Mouse (Mus musculus) left cerebral cortex, postnatal 25 days (tissue): ENCODE measurements around the gene Phlda3. TPM values are rescaled to one million over a fixed set of nuclear protein-coding genes. Genes with fewer than 3 reads are reported as not detected.
A peak's percentile ranks its signal among the peaks of the same experiment; 100 is the strongest.

ENCODE experiments used
- DNase-seq, 2 experiments: peaks; one replicate each; pipeline ENCODE4 v3.0.0; 2022; ENCODE audit warnings: low spot score in 2 of 2, mixed read lengths in 1 of 2
- intact Hi-C: fragments of 180-260 bp; cut with DNase I; formaldehyde crosslinking; loops from one replicate; pipeline ENCODE4 v1.15.1; 2025
- total RNA-seq, 2 experiments: library from RNA; stranded (reverse); gene quantifications; 2 replicates each; pipeline ENCODE4 v1.2.3; 2021

Phlda3 gene
- total RNA-seq, 2 experiments from 2014 or later: 20.0 to 20.3 TPM

- DNase-seq: no peak
- intact Hi-C loops: no loop called here
These were observed 10.0 kb upstream of the Phlda3 start for GRCm38 (mm10) chr1:135755913-135756312.

GRCm38 (mm10) chr1:135757287-135757686, 8.6 kb upstream of the Phlda3 start:
- peak in 1 of 2 experiments; percentile 55 for DNase-seq
- intact Hi-C loops: no loop called here

GRCm38 (mm10) chr1:135759685-135760084, 6.2 kb upstream of the Phlda3 start:
- no peak for DNase-seq
- intact Hi-C loops: no loop called here

- intact Hi-C loops: no loop called here
These were observed 5.7 kb upstream of the Phlda3 start for GRCm38 (mm10) chr1:135760216-135760615.

GRCm38 (mm10) chr1:135761728-135762127, 4.2 kb upstream of the Phlda3 start:
- intact Hi-C loops: no loop called here
- DNase-seq: no peak

More at GRCm38 (mm10) chr1:135760216-135760615, 5.7 kb upstream of the Phlda3 start:
- DNase-seq: no peak

GRCm38 (mm10) chr1:135763503-135764205, 2.3 kb upstream of the Phlda3 start:
- DNase-seq: no peak
- intact Hi-C loops: no loop called here

GRCm38 (mm10) chr1:135764206-135764528, 1.8 kb upstream of the Phlda3 start:
- intact Hi-C loops: no loop called here
- no peak for DNase-seq

GRCm38 (mm10) chr1:135766592-135767306, 830 bp downstream of the Phlda3 start:
- intact Hi-C loops: no loop called here
- DNase-seq: no peak

- DNase-seq: no peak
- intact Hi-C loops: no loop called here
These were observed 1.5 kb downstream of the Phlda3 start for GRCm38 (mm10) chr1:135767324-135767890.

GRCm38 (mm10) chr1:135768400-135768799, 2.5 kb downstream of the Phlda3 start:
- intact Hi-C loops: no loop called here
- DNase-seq: no peak

GRCm38 (mm10) chr1:135770237-135770636, 4.3 kb downstream of the Phlda3 start:
- intact Hi-C loops: no loop called here

GRCm38 (mm10) chr1:135770896-135771572, 5.1 kb downstream of the Phlda3 start:
- intact Hi-C loops: no loop called here
- DNase-seq: no peak

More at GRCm38 (mm10) chr1:135770237-135770636, 4.3 kb downstream of the Phlda3 start:
- DNase-seq: no peak

GRCm38 (mm10) chr1:135771573-135771970, 5.7 kb downstream of the Phlda3 start:
- intact Hi-C loops: no loop called here

GRCm38 (mm10) chr1:135776596-135776995, 10.7 kb downstream of the Phlda3 start:
- DNase-seq: no peak
- intact Hi-C loops: no loop called here

More at GRCm38 (mm10) chr1:135771573-135771970, 5.7 kb downstream of the Phlda3 start:
- DNase-seq: no peak

- intact Hi-C loops: no loop called here
- DNase-seq: no peak
These were observed 11.1 kb downstream of the Phlda3 start for GRCm38 (mm10) chr1:135777046-135777445.

GRCm38 (mm10) chr1:135778780-135779535, 13.0 kb downstream of the Phlda3 start, which contains the start of gene Tnni1:
Gene Tnni1, plus strand, starts transcription at chr1:135779434.
- peak in 1 of 2 experiments; percentile 43 for DNase-seq
- intact Hi-C loops: no loop called here

GRCm38 (mm10) chr1:135780649-135781048, 14.7 kb downstream of the Phlda3 start:
- intact Hi-C loops: loop anchor here (1.0 to 2.0 kb wide), 2 partner anchors 27 to 62 kb away; no protein-coding TSS in a partner anchor
- no peak for DNase-seq

- intact Hi-C loops: loop anchor here (1.0 to 2.0 kb wide), 2 partner anchors 28 to 62 kb away; no protein-coding TSS in a partner anchor
These were observed 15.3 kb downstream of the Phlda3 start for GRCm38 (mm10) chr1:135781220-135781619.

GRCm38 (mm10) chr1:135782816-135783215, 16.9 kb downstream of the Phlda3 start:
- intact Hi-C loops: no loop called here
- DNase-seq: no peak

More at GRCm38 (mm10) chr1:135781220-135781619, 15.3 kb downstream of the Phlda3 start:
- DNase-seq: peak; percentile 55 to 67
